Mouse (Mus musculus) fat pad, adult 2 months (tissue): ENCODE measurements around the gene Chd2.

Source experiments
- DNase-seq: peaks from one replicate; pipeline ENCODE4 v3.0.0-alpha.2; 2011; ENCODE audit warnings: low read depth, low spot score; ENCODE audit errors: extremely low read depth

Chd2 gene

DNA sequence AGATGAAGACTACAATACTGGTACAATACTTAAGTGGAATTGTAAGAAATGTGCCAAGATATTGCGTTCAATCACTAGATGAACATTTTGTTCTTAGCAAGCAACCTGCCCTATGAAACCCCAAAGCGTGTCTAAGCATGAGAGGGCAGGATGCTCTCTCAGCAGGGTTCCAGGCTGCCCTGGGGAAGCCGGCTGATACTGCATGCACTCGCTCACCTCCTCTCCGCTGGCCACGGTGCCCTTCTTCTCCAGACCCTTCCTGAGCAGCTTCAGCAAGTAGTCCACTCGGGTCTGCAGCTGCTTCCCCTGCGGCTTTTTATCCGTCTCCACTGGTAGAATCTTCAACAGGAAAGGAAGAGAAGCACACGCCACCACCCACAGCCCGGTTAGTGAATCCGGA, 87.5 kb downstream of the Chd2 start:
- DNase-seq, result no peak

DNA sequence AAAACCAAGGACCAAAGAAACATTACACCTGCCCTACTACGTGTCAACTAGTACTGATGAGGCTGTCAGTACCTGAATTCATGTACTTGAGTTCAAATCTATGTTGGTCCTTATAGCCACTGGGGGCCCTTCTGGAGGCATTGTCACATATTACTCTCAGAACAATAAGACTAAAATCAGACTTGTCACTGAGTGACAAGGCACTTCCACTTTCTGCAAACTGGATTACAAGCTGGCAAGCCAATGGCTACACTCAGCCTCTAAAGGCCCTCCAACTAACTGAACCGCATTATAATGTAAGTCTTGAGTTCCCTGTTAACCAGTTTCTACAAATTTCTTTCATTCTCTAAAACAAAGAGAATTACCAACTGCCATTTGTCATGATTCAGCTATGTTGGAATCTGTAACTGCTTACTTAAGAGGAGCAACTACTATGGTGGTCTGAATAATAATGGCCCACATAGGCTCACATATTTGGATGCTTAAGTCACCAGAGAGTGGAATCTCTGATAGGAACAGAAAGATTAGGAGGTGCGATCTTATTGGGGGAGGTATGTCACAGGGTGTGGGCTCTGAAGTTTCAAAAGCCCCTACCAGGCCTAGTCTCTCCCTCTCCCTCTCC, 89.3 kb downstream of the Chd2 start:
- DNase-seq, result no peak

DNA sequence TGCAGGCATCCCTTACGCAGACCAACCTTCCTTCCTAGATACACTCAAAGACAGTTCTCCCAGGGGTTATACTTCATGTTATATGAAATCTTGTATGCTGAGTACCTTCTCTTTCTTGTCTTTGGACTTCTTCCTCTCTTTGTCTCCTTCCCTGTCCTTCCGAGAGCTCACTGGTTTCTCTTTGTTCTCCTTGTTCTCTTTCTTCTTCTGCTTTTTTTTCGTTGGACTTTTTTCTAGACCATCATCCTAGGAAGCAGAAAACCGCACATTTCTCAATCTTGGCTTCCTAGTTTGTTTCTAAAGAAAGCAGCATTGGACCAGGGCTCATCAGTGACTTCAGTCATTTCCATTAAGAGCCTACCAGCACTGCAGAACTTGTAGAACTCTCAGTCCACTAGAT, 90.0 kb downstream of the Chd2 start:
- no peak for DNase-seq

DNA sequence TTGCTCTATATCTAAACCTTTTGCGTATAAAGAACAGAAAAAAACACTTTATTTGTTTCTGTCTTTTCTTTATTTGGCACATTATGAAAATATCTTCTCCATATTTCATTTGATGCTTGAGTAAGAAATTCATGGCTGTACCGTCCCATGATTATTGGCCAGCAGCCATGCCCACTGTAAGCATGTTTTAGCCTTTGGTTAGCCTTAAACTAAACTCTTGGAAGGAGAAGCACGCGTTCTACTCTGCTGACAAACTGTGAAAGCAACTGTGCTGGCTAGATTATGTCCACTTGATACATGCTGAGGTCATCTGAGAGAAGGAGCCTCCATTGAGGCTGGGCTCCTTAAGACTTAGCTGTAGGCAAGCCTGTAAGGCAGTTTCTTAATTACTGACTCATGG, 99.4 kb downstream of the Chd2 start:
- no peak for DNase-seq

DNA sequence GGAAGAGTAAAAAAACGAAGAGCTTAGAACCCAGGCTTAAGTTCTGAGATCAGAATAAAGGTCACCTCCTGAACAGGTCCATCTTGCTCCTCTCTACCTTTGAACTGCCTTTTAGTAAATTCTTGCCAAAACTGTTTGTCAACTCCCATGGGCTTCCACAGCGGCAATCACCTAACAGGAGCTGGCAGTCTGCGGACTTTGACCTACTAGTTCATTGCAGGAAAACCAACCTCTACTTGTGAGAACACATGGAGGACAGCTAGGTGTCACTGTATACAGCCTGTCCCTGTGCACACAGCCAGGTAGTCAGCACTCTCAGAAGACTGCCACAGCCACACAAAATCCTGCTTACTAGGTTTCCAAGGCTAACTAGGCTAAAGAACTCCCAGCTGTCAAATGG, 99.8 kb downstream of the Chd2 start:
- no peak for DNase-seq

GRCm38 (mm10) chr7:73435685-73436084, 105.9 kb downstream of the Chd2 start:
- no peak for DNase-seq

- no peak for DNase-seq
Measured at GRCm38 (mm10) chr7:73434336-73434677, 107.3 kb downstream of the Chd2 start.

DNA sequence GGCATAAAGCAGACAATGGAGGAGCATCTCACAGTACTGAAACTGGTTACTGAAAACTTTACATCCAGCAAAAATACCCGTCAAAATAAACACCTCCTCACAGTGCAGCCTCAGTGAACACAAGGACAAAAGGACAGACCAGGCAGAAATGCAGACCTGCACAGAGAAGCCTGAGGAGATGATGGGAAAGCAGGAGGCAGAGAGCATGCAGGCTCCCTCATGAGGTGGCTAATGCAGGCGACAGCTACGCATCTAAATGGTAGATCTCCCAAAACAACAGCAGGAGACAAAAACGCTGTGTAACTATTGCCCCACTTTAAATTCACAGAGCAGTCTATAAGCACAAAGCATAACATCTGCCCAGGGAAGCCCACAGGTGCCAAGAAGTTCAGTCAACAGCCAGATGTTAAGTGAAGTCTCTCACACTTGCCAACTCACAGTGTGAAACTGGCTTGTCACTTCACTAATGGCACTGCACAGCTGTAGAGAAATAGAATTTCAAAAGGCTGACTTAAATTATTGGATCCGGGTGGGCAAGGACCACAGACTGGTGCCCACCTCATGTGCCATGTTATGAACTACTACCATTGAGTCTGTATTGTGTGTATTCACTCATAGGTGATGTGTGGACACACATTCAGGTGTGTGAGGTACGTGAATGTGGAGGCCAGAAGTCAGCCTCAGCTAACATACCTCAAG, 107.8 kb downstream of the Chd2 start:
- DNase-seq, result no peak

DNA sequence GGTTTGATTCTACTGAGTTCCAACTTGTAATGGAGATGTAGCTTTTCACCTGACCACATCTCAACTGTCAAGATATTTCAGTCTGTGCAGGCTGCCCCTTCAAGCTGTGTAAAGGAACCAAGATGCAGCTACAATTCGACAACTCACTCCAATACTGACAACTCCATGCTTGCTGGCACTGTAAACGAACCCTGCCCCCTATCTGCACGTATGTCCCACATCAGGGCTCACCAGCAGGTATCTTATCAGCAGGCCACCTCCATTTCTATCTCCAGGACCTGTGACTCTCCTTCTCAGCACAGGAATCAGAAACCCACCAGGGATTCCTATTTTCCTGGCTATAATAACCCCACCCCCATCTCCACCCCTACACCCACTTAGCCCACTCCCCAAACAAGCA, 113.1 kb downstream of the Chd2 start:
- no peak for DNase-seq

- DNase-seq, result no peak
Measured at GRCm38 (mm10) chr7:73427794-73428193, 113.8 kb downstream of the Chd2 start.

DNA sequence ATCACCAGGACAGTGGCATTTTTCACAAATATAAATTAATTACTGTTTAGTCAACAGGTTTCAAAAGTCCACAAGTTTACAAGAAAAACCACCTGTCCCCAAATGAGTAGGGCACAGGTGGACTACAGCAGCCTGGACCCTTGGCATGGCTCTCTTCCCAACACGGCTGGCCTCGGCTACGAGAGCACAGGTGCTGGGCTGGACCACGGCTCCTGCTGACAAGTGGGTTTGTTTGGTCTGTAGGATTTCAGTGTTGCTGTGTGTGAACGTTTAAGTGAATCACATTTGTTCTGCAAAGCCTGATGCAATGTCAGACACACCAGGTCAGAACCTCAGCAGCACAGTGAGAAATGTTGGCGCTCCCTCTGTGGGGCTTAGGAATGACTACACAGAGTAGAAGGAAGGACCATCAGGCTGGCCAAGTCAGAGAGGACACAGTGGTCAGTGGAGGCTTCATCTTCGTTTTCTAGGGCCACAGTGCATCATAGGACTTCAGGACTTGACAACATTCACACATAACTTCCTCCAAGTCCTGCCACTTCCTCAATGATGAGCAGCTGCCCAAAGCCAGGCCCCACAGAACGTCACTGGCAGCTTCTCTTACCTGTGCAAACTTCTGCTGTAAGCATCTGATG, 114.8 kb downstream of the Chd2 start:
- DNase-seq, result no peak

DNA sequence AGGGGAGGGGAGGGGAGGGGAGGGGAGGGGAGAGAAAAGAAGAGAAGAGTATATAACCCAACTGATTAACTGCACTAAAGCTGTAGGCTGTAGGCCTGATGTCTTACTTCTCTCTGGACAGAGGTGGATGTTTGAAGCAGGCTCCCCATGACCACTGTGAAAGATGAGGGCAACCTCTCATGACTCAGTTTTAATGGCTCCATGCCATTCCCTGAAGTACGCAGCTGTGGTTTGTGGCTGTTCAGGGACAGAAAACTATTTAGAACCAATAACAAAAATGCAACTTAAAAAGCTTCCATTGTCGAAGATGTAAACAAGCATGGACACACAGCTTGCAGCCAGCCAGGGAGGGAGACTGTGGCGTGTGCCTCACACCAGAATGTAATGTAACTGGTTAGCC, 115.4 kb downstream of the Chd2 start:
- DNase-seq, result no peak

DNA sequence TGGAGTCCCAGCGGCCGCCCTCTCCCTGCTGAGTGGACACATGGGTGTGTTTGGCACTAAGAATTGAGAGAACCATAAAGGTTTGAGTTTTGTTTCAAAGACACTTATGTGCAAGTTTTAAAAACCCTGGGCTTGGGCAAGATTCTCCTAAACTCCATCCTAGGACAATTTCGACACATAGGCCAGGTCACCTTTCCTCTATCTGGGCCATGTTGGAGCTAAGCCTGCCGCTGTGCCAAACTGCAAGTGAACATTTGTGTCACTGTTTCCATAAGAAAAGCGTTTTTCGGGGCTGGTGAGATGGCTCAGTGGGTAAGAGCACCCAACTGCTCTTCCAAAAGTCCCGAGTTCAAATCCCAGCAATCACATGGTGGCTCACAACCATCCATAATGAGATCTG, 116.2 kb downstream of the Chd2 start:
- DNase-seq, result no peak

- no peak for DNase-seq
Measured at GRCm38 (mm10) chr7:73424705-73425104, 116.9 kb downstream of the Chd2 start.

- no peak for DNase-seq
Measured at GRCm38 (mm10) chr7:73424243-73424642, 117.4 kb downstream of the Chd2 start.

GRCm38 (mm10) chr7:73423236-73423635, 118.4 kb downstream of the Chd2 start:
- no peak for DNase-seq

DNA sequence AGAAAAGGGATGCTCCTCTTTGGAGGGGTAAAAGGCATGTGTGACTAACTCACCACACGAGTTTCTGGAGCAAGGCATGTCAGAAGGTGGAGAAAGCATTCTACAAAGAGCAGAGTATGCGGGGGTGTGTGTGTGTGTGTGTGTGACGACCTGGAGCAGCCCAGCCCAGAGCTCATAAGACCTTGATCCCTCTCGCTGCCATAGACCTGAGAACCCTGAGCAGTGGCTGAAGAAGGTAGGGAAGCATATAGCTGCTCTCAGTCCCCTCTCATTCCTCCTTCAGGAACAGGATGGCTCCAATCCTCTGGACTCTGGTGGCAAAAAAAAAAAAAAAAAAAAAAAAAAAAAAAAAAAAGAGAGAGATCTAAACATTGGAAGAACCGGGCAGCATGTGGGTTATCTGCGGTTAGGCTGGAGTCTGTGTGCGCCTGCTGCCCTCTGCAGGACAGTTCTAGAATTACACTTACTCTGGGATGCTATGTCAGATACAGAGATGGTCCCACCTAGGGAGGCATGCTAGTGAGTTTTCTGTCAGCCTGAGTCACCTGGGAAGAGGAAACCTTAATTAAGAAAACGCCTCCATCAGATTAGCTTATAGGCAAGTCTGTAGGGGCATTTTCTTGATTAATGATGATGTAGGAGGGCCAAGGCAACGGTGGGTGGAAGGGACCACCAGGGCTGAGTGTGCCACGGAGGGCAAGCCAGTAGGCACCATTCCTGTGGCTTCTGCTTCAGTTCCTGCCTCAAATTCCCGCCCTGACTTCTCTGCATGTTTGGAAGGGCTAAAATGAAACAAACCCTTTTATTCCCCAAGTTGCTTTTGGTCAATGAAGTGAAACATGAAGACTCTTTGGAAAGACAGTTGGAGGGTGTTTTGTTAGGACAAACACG, 119.2 kb downstream of the Chd2 start:
- no peak for DNase-seq

DNA sequence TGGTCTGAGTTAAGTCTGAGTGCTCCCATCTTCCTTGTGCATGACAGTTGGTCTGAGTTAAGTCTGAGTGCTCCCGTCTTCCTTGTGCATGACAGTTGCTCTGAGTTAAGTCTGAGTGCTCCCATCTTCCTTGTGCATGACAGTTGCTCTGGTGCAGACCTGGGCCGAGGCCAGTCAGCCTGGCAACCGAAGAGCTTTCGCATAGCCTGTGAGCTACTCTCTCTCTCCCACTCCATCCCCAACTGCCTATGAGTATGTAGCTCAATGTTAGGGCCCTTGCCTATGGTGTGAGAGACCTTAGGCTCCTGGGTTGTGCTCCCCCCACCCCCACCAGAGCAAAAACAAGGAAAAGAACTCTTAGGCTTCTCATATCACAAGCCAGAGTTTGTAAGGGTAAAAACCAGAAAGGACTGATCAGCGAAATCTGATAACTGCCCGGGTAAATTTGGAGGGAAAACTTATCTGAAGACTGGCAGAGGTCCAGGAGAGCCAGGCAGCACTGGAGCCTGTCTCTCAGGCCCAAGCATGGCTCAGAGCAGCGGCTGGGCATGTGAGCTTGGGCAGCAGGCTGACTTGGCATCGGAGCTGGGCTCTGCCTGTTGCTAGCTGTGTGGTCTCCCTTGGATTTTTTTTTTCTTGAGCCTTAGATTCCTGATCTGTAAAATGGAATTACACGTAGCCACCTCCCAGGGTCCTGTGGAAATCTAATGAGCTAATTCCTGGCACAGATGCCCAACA, 120.2 kb downstream of the Chd2 start:
- no peak for DNase-seq

DNA sequence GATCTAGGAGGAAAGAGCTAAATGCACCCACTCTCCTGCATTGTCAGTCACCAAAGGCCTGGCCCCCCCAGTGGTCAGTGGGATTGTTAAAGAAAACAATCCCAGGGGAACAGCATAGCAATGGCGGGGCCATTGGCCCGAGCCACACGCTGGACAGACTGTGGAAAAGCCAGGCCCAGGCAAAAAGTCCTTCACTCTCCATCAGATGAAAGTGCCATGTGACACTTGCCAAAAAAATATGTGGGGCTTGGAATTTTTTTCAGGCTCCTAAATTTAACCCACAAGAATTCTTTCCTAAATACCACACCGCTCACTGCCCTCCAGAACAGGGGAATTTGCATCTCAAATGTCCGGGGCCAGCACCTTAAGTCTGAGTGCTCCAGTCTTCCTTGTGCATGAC, 120.8 kb downstream of the Chd2 start:
- DNase-seq, result no peak

DNA sequence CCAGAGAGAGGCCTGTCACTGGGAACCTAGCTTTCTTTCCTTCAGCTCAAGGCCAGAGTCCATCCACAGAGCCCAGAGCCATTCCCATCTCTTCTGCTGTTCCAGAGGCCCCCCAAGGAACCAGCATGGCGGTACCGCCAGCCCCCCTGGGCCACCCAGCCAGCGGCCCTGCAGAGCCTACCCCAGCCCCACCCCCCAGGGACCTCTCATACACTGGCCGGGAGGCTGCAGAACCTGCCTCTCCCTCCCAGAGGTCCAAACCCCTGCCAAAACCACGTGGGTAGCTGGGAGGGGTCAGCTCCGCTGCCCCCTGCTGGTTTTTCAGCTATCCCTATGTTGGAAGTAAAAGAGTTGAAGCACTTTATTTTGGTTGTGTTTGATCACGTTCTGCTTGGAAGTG, 122.3 kb downstream of the Chd2 start:
- no peak for DNase-seq

DNA sequence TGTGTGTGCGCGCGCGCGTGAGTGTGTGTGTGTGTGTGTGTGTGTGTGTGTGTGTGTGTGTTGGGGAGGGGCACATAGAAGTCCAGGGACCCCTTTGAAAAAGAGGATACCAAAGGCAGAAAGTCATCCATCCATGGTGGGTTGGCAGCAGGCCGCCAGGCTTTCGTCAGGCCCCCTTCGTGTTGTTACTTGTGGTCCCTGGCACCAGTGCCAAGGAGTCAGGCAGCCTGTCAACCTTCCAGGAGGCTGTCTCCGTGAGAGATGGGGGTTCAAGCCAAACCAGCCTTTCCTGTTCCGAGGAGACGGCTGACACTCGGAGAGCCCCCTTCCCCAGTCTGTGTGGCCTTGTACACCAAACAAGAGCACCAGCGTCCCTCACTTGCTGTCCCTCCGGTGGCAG, 127.4 kb downstream of the Chd2 start:
- DNase-seq, result no peak
